Mouse (Mus musculus) neural tube, embryonic 11.5 days (tissue): ENCODE results near the gene Kcnq5. TPM values are rescaled to one million over a fixed set of nuclear protein-coding genes. Genes with fewer than 3 reads are reported as not detected.
"Not testable (repeated sequence)": the region's sequence is repeated elsewhere in the genome, so short reads cannot be mapped to it uniquely, and the experiment has no call there.

ENCODE experiments used
- ATAC-seq: fragments of 200-750 bp; cut with Nextera tagmentation; 2 replicates; pipeline ENCODE4 v1.8.0; 2017; ENCODE audit warnings: moderate number of reproducible peaks, mild to moderate bottlenecking, moderate TSS enrichment, moderate library complexity; ENCODE audit not compliant: insufficient read depth, low FRiP score, low TSS enrichment
- DNase-seq: peaks from one replicate; pipeline ENCODE4 v3.0.0-alpha.2; 2015; ENCODE audit warnings: low spot score
- H3K27ac ChIP-seq: fragments of 300-500 bp; sonication (generic); 2 replicates; pipeline ENCODE4 v1.5.1; 2014; ENCODE audit warnings: low read depth, mild to moderate bottlenecking, low read length
- H3K27me3 ChIP-seq: fragments of 300-500 bp; sonication (generic); 2 replicates; pipeline ENCODE4 v1.6.1; 2014; ENCODE audit warnings: mild to moderate bottlenecking, low read length, mixed read lengths; ENCODE audit not compliant: control insufficient read depth, insufficient read depth
- H3K36me3 ChIP-seq: fragments of 300-500 bp; sonication (generic); 2 replicates; pipeline ENCODE4 v1.6.1; 2014; ENCODE audit warnings: mild to moderate bottlenecking, low read length, moderate library complexity, mixed read lengths; ENCODE audit not compliant: control insufficient read depth, insufficient read depth
- H3K4me1 ChIP-seq: fragments of 300-500 bp; sonication (generic); 2 replicates; pipeline ENCODE4 v1.6.1; 2014; ENCODE audit warnings: low read length, mixed read lengths; ENCODE audit not compliant: control insufficient read depth, insufficient read depth
- H3K4me2 ChIP-seq: fragments of 300-500 bp; sonication (generic); 2 replicates; pipeline ENCODE4 v1.6.1; 2014; ENCODE audit warnings: low read depth, mild to moderate bottlenecking, moderate library complexity
- H3K4me3 ChIP-seq: fragments of 300-500 bp; sonication (generic); 2 replicates; pipeline ENCODE4 v1.5.1; 2014; ENCODE audit warnings: low read depth, low read length
- H3K9ac ChIP-seq: fragments of 300-500 bp; sonication (generic); 2 replicates; pipeline ENCODE4 v1.6.1; 2014; ENCODE audit warnings: mild to moderate bottlenecking, low read length
- H3K9me3 ChIP-seq: fragments of 300-500 bp; sonication (generic); 2 replicates; pipeline ENCODE4 v1.6.1; 2016; ENCODE audit warnings: low read length; ENCODE audit not compliant: control insufficient read depth
- WGBS: fragments of 180-500 bp; shearing (Covaris S2); extraction: QIAGEN DNeasy Blood & Tissue Kit; methylation state at CpG from one replicate; pipeline ENCODE4 v1.1.7; 2014; 5-methylcytosine and 5-hydroxymethylcytosine counted together
- polyA plus RNA-seq: library from polyadenylated mRNA; unstranded; fragments of >200 nt; fragmentation: Nextera tagmentation; extraction: Ambion mirVana; gene quantifications from 2 replicates; pipeline ENCODE4 v1.2.1, GENCODE M21; 2014

Gene Kcnq5
- polyA plus RNA-seq, 1 experiment from 2014 or later, result 1.0 TPM

GRCm38 (mm10) chr1:21600606-21601005, 361.1 kb downstream of the Kcnq5 start:
- no peak for DNase-seq
- no peak for ATAC-seq
- no peaks in the 10 kb centered on the region for H3K36me3 ChIP-seq
- H3K9ac ChIP-seq, result no peak overlapping the region
- H3K9me3 ChIP-seq, result no peaks in the 10 kb centered on the region
- H3K27ac ChIP-seq, result no peak overlapping the region
- no peak overlapping the region for H3K4me3 ChIP-seq
- WGBS, result 78% methylated on average over 4 of the region's 4 CpGs
- no peak overlapping the region for H3K4me2 ChIP-seq
- H3K27me3 ChIP-seq, result no peaks in the 10 kb centered on the region
- H3K4me1 ChIP-seq, result no peaks in the 10 kb centered on the region

- H3K9ac ChIP-seq, result no peak overlapping the region
- H3K9me3 ChIP-seq, result no peaks in the 10 kb centered on the region
- no peak for DNase-seq
- H3K36me3 ChIP-seq, result no peaks in the 10 kb centered on the region
- H3K4me3 ChIP-seq, result no peak overlapping the region
- H3K4me1 ChIP-seq, result no peaks in the 10 kb centered on the region
- ATAC-seq, result no peak
- no peak overlapping the region for H3K4me2 ChIP-seq
- no peaks in the 10 kb centered on the region for H3K27me3 ChIP-seq
- no peak overlapping the region for H3K27ac ChIP-seq
- 74% methylated on average over 4 of the region's 4 CpGs for WGBS
Measured at GRCm38 (mm10) chr1:21593872-21594271, 367.9 kb downstream of the Kcnq5 start.

- H3K9me3 ChIP-seq, H3K27ac ChIP-seq, H3K4me3 ChIP-seq, H3K9ac ChIP-seq, DNase-seq, H3K4me2 ChIP-seq, H3K36me3 ChIP-seq, H3K4me1 ChIP-seq, ATAC-seq, H3K27me3 ChIP-seq: not testable (repeated sequence)
- 96% methylated on average over 2 of the region's 2 CpGs for WGBS
Measured at GRCm38 (mm10) chr1:21567397-21567796, 394.3 kb downstream of the Kcnq5 start.

- WGBS, result 84% methylated on average over 6 of the region's 6 CpGs
- no peaks in the 10 kb centered on the region for H3K36me3 ChIP-seq
- no peak overlapping the region for H3K4me3 ChIP-seq
- no peaks in the 10 kb centered on the region for H3K9me3 ChIP-seq
- no peak for DNase-seq
- H3K27ac ChIP-seq, result no peak overlapping the region
- H3K9ac ChIP-seq, result no peak overlapping the region
- H3K27me3 ChIP-seq, result no peaks in the 10 kb centered on the region
- no peak for ATAC-seq
- H3K4me1 ChIP-seq, result no peaks in the 10 kb centered on the region
- no peak overlapping the region for H3K4me2 ChIP-seq
Measured at GRCm38 (mm10) chr1:21554630-21555029, 407.1 kb downstream of the Kcnq5 start.

GRCm38 (mm10) chr1:21552715-21553114, 409.0 kb downstream of the Kcnq5 start:
- H3K27me3 ChIP-seq, result no peaks in the 10 kb centered on the region
- H3K4me2 ChIP-seq, result no peak overlapping the region
- DNase-seq (no peak), ATAC-seq (no peak)
- no peak overlapping the region for H3K4me3 ChIP-seq
- 96% methylated on average over 2 of the region's 2 CpGs for WGBS
- H3K36me3 ChIP-seq, result no peaks in the 10 kb centered on the region
- H3K9ac ChIP-seq, result no peak overlapping the region
- no peak overlapping the region for H3K27ac ChIP-seq
- no peaks in the 10 kb centered on the region for H3K4me1 ChIP-seq
- H3K9me3 ChIP-seq, result no peaks in the 10 kb centered on the region

- Histone ChIP-seq H3K36me3 (no peaks in the 10 kb centered on the region), H3K9ac (no peak overlapping the region), H3K4me3 (no peak overlapping the region), H3K9me3 (no peaks in the 10 kb centered on the region), H3K4me1 (no peaks in the 10 kb centered on the region), H3K27ac (no peak overlapping the region), H3K4me2 (no peak overlapping the region), H3K27me3 (no peaks in the 10 kb centered on the region)
- DNase-seq (no peak), ATAC-seq (no peak)
Measured at GRCm38 (mm10) chr1:21543909-21544308, 417.8 kb downstream of the Kcnq5 start.

GRCm38 (mm10) chr1:21539486-21539885, 422.3 kb downstream of the Kcnq5 start:
- H3K27ac ChIP-seq, result no peak overlapping the region
- 89% methylated on average over 2 of the region's 2 CpGs for WGBS
- no peaks in the 10 kb centered on the region for H3K9me3 ChIP-seq
- H3K4me1 ChIP-seq, result no peaks in the 10 kb centered on the region
- ATAC-seq (no peak), DNase-seq (no peak)
- H3K27me3 ChIP-seq, result no peaks in the 10 kb centered on the region
- no peak overlapping the region for H3K9ac ChIP-seq
- no peaks in the 10 kb centered on the region for H3K36me3 ChIP-seq
- H3K4me3 ChIP-seq, result no peak overlapping the region
- no peak overlapping the region for H3K4me2 ChIP-seq

- no peaks in the 10 kb centered on the region for H3K36me3 ChIP-seq
- DNase-seq (no peak), ATAC-seq (no peak)
- no peaks in the 10 kb centered on the region for H3K9me3 ChIP-seq
- H3K9ac ChIP-seq, result no peak overlapping the region
- no peak overlapping the region for H3K4me3 ChIP-seq
- H3K27me3 ChIP-seq, result no peaks in the 10 kb centered on the region
- WGBS, result 77% methylated on average over 1 of the region's 1 CpGs
- no peak overlapping the region for H3K27ac ChIP-seq
- H3K4me2 ChIP-seq, result no peak overlapping the region
- no peaks in the 10 kb centered on the region for H3K4me1 ChIP-seq
Measured at GRCm38 (mm10) chr1:21530823-21531222, 430.9 kb downstream of the Kcnq5 start.

- DNase-seq (no peak), ATAC-seq (no peak)
- no peaks in the 10 kb centered on the region for H3K36me3 ChIP-seq
- no peak overlapping the region for H3K4me2 ChIP-seq
- no peak overlapping the region for H3K4me3 ChIP-seq
- H3K27ac ChIP-seq, result no peak overlapping the region
- no peaks in the 10 kb centered on the region for H3K4me1 ChIP-seq
- H3K9me3 ChIP-seq, result no peaks in the 10 kb centered on the region
- no peaks in the 10 kb centered on the region for H3K27me3 ChIP-seq
- WGBS, result 76% methylated on average over 10 of the region's 10 CpGs
- H3K9ac ChIP-seq, result no peak overlapping the region
Measured at GRCm38 (mm10) chr1:21521995-21522394, 439.7 kb downstream of the Kcnq5 start.
